Mouse (Mus musculus) midbrain, embryonic 13.5 days (tissue): ENCODE measurements around the gene Eaf2. TPM values are rescaled to one million over a fixed set of nuclear protein-coding genes. Genes with fewer than 3 reads are reported as not detected.

Experiments
- ATAC-seq: fragments of 200-750 bp; cut with Nextera tagmentation; 2 replicates; pipeline ENCODE4 v1.8.0; 2017; ENCODE audit warnings: mild to moderate bottlenecking, moderate TSS enrichment, moderate library complexity
- H3K27ac ChIP-seq: fragments of 300-500 bp; sonication (generic); 2 replicates; pipeline ENCODE4 v1.5.1; 2015; ENCODE audit warnings: inconsistent platforms, mild to moderate bottlenecking, moderate library complexity
- H3K27me3 ChIP-seq: fragments of 300-500 bp; sonication (generic); 2 replicates; pipeline ENCODE4 v1.6.1; 2015; ENCODE audit warnings: mild to moderate bottlenecking, inconsistent platforms
- H3K36me3 ChIP-seq: fragments of 300-500 bp; sonication (generic); 2 replicates; pipeline ENCODE4 v1.6.1; 2015; ENCODE audit warnings: mild to moderate bottlenecking, inconsistent platforms
- H3K4me1 ChIP-seq: fragments of 300-500 bp; sonication (generic); replicated peaks from 2 replicates; pipeline ENCODE4 v1.6.1; 2015; ENCODE audit warnings: inconsistent platforms
- H3K4me2 ChIP-seq: fragments of 300-500 bp; sonication (generic); replicated peaks from 2 replicates; pipeline ENCODE4 v1.6.1; 2015; ENCODE audit warnings: moderate library complexity, mild to moderate bottlenecking, inconsistent platforms
- H3K4me3 ChIP-seq: fragments of 300-500 bp; sonication (generic); replicated peaks from 2 replicates; pipeline ENCODE4 v1.5.1; 2015; ENCODE audit warnings: mild to moderate bottlenecking, inconsistent platforms
- H3K9ac ChIP-seq: fragments of 300-500 bp; sonication (generic); replicated peaks from 2 replicates; pipeline ENCODE4 v1.6.1; 2015; ENCODE audit warnings: mild to moderate bottlenecking, inconsistent platforms
- H3K9me3 ChIP-seq: fragments of 300-500 bp; sonication (generic); 2 replicates; pipeline ENCODE4 v1.6.1; 2016; ENCODE audit warnings: mild to moderate bottlenecking, inconsistent platforms
- WGBS: fragments of 180-500 bp; shearing (Covaris S2); methylation state at CpG from one replicate; pipeline ENCODE4 v1.1.7; 2015; 5-methylcytosine and 5-hydroxymethylcytosine counted together
- polyA plus RNA-seq: library from polyadenylated mRNA; unstranded; fragments of >200 nt; fragmentation: Nextera tagmentation; extraction: Ambion mirVana; gene quantifications from 2 replicates; pipeline ENCODE4 v1.2.1, GENCODE M21; 2015

The Eaf2 gene
- 0.73 and 0.89 TPM in 2 replicates for polyA plus RNA-seq

DNA sequence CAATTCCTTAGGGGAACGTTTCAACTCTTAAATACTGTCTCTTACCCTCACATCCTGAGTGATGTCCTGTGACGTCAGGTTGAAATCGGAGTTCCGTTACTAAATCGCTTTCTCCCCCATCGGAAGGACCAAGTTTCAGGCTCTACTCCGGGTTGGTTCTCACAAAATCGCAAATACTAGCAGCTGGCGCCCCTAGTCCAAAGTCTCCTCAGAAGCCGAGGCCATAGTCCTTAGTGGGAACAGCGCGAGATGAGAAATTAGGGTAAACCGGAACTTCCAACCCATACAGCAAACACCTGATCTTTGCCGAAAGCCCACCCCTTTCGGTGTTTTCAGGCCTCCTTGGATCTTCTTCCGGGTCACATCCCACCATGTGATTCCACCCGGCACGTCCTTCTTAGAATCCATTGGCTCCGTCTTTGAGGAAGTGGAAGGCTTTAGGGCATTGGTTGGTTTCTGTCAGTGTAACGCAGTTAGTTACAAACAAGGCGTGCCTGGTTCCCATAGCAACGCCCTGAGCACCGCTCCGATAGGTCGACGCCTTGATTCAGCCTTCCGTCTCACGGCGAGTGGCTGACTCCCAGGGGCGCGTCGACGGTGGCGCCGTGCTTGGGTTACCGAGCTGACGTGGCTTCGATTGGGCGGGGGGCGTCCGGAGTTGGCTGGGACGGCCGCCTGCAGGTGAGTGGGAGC is at the start of gene Eaf2, which contains the start of gene Golgb1:
Eaf2 (minus strand) TSS at position 421 of the 693 bp plus-strand sequence.
Golgb1 (plus strand) TSS at position 558 of the 693 bp plus-strand sequence.
- Histone ChIP-seq H3K27ac (peak within 1 kb of the TSS; percentile 82), H3K36me3 (peaks cover 15% of the 10 kb centered on the region), H3K27me3 (no peaks in the 10 kb centered on the region), H3K9me3 (no peaks in the 10 kb centered on the region), H3K4me2 (peak within 1 kb of the TSS; percentile 81), H3K4me3 (peak within 1 kb of the TSS; percentile 83), H3K9ac (peak within 1 kb of the TSS; percentile 91), H3K4me1 (peaks cover 31% of the 10 kb centered on the region)
- under 1% methylated on average over 43 of the region's 43 CpGs for WGBS
- peak; percentile 100 for ATAC-seq

DNA sequence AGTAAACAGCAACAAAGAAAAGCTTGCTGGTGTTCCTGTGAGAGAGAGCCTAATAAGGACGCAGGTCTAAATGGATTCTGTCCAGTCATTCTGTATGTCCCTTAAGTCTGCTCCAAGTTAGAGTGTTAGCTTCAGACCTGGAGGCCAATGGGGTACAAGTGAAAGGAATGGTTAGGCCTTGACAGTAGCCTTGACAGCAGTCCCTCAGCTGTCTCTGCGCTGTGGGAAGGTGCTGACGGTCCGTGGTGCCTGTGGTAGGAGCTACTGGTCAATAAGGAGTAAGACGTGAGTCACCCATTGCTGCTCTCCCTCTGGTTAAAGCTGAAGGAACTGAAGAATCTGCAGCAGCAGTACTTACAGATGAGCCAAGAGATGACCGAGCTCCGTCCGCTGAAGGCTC is 49.5 kb upstream of the Eaf2 start:
- Histone ChIP-seq H3K27ac (no peak overlapping the region), H3K4me3 (no peak overlapping the region), H3K36me3 (peaks cover 82% of the 10 kb centered on the region), H3K4me2 (no peak overlapping the region), H3K9ac (no peak overlapping the region), H3K4me1 (no peaks in the 10 kb centered on the region), H3K27me3 (no peaks in the 10 kb centered on the region), H3K9me3 (no peaks in the 10 kb centered on the region)
- ATAC-seq, result no peak
- WGBS, result 94% methylated on average over 8 of the region's 8 CpGs

DNA sequence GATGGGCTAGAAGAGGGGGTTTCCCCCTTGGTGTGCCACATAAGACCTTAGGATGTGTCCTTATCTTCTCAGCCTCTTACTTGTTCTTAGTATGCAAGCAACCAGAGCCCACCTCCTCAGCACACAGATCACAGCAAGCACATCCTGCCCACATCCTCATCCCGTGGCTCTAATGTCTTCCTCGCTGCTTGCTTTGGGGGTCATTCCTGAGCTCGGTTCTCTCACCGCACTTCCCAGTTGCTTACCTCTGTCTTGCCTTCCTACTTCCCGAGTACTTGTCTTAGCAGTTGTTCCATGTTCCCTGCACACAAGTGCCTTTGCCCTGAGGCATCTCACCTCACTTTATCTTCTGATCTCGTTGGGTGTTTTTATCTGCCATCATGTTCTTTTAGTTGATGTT is 47.2 kb upstream of the Eaf2 start:
- Histone ChIP-seq H3K27me3 (no peaks in the 10 kb centered on the region), H3K9ac (no peak overlapping the region), H3K9me3 (no peaks in the 10 kb centered on the region), H3K4me3 (no peak overlapping the region), H3K27ac (no peak overlapping the region), H3K4me2 (no peak overlapping the region), H3K4me1 (no peaks in the 10 kb centered on the region), H3K36me3 (peaks cover 80% of the 10 kb centered on the region)
- WGBS, result 89% methylated on average over 6 of the region's 6 CpGs
- no peak for ATAC-seq

GRCm38 (mm10) chr16:36921067-36921613 is 46.3 kb upstream of the Eaf2 start:
- WGBS, result 94% methylated on average over 8 of the region's 8 CpGs

DNA sequence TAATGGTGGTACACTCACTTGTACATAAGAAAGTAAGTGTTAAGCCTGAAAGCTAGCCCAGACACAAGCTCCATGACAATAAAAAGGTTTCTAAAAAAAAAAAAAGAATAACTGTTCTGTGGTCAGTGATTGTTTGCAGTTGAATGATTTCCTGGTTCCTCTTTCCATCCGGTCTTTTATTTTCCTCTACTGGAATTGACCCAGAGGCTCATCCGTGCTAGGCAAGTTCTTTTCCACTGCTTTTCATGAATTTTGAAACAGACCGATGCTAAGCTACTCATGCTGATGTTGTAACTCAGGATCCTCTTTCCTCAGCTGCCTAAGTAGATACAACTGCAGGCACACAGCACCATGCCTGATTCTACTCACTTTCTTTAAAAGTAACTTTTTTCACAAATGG is 45.6 kb upstream of the Eaf2 start:
- Histone ChIP-seq H3K9me3 (no peaks in the 10 kb centered on the region), H3K9ac (no peak overlapping the region), H3K4me3 (no peak overlapping the region), H3K27me3 (no peaks in the 10 kb centered on the region), H3K36me3 (peaks cover 79% of the 10 kb centered on the region), H3K4me1 (no peaks in the 10 kb centered on the region), H3K4me2 (no peak overlapping the region), H3K27ac (no peak overlapping the region)
- ATAC-seq, result no peak
- WGBS, result 88% methylated on average over 3 of the region's 3 CpGs

More at GRCm38 (mm10) chr16:36921067-36921613, 46.3 kb upstream of the Eaf2 start:
- no peak for ATAC-seq
- no peaks in the 10 kb centered on the region for H3K27me3 ChIP-seq
- no peak overlapping the region for H3K4me2 ChIP-seq
- H3K9ac ChIP-seq, result no peak overlapping the region
- H3K36me3 ChIP-seq, result peaks cover 79% of the 10 kb centered on the region
- no peak overlapping the region for H3K27ac ChIP-seq
- H3K9me3 ChIP-seq, result no peaks in the 10 kb centered on the region
- H3K4me1 ChIP-seq, result no peaks in the 10 kb centered on the region
- H3K4me3 ChIP-seq, result no peak overlapping the region

- H3K4me3 ChIP-seq, result no peak overlapping the region
- no peak overlapping the region for H3K9ac ChIP-seq
- H3K27me3 ChIP-seq, result no peaks in the 10 kb centered on the region
- H3K9me3 ChIP-seq, result no peaks in the 10 kb centered on the region
- peaks cover 86% of the 10 kb centered on the region for H3K36me3 ChIP-seq
- no peak for ATAC-seq
- no peak overlapping the region for H3K4me2 ChIP-seq
- no peaks in the 10 kb centered on the region for H3K4me1 ChIP-seq
- 97% methylated on average over 10 of the region's 10 CpGs for WGBS
- no peak overlapping the region for H3K27ac ChIP-seq
These were observed 43.7 kb upstream of the Eaf2 start for GRCm38 (mm10) chr16:36918505-36918904.

GRCm38 (mm10) chr16:36914195-36914594 is 39.4 kb upstream of the Eaf2 start:
- no peaks in the 10 kb centered on the region for H3K4me1 ChIP-seq
- 93% methylated on average over 5 of the region's 5 CpGs for WGBS
- no peak for ATAC-seq

GRCm38 (mm10) chr16:36912311-36912710 is 37.5 kb upstream of the Eaf2 start:
- no peaks in the 10 kb centered on the region for H3K4me1 ChIP-seq
- no peak overlapping the region for H3K4me3 ChIP-seq
- no peak for ATAC-seq
- no peak overlapping the region for H3K27ac ChIP-seq
- no peak overlapping the region for H3K4me2 ChIP-seq
- peaks cover 80% of the 10 kb centered on the region for H3K36me3 ChIP-seq
- H3K27me3 ChIP-seq, result no peaks in the 10 kb centered on the region
- H3K9me3 ChIP-seq, result no peaks in the 10 kb centered on the region
- no peak overlapping the region for H3K9ac ChIP-seq
- WGBS, result 90% methylated on average over 13 of the region's 13 CpGs

More at GRCm38 (mm10) chr16:36914195-36914594, 39.4 kb upstream of the Eaf2 start:
- H3K4me2 ChIP-seq, result no peak overlapping the region
- peaks cover 84% of the 10 kb centered on the region for H3K36me3 ChIP-seq
- no peak overlapping the region for H3K4me3 ChIP-seq
- H3K27me3 ChIP-seq, result no peaks in the 10 kb centered on the region
- H3K9ac ChIP-seq, result no peak overlapping the region
- no peaks in the 10 kb centered on the region for H3K9me3 ChIP-seq
- no peak overlapping the region for H3K27ac ChIP-seq

DNA sequence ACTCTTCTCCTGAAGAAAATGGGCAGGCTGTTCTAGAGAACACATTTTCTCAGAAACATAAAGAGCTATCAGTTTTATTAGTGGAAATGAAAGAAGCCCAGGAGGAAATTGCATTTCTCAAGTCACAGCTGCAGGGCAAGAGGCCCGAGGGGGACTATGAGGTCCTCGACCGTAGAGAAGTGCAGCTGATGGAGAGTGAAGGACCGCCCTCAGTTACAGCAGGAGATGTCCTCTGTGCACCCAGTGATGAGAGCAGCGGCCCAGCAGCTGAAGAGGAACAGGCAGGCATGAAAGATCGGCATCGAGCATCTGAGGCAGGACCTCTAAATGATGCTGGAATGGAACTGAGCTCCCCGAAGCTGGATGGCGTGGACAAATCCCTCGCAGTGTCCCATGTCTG is 37.1 kb upstream of the Eaf2 start:
- Histone ChIP-seq H3K4me2 (no peak overlapping the region), H3K36me3 (peaks cover 77% of the 10 kb centered on the region), H3K9ac (no peak overlapping the region), H3K27ac (no peak overlapping the region), H3K4me3 (no peak overlapping the region), H3K27me3 (no peaks in the 10 kb centered on the region), H3K4me1 (no peaks in the 10 kb centered on the region), H3K9me3 (no peaks in the 10 kb centered on the region)
- no peak for ATAC-seq
- WGBS, result 91% methylated on average over 10 of the region's 10 CpGs

DNA sequence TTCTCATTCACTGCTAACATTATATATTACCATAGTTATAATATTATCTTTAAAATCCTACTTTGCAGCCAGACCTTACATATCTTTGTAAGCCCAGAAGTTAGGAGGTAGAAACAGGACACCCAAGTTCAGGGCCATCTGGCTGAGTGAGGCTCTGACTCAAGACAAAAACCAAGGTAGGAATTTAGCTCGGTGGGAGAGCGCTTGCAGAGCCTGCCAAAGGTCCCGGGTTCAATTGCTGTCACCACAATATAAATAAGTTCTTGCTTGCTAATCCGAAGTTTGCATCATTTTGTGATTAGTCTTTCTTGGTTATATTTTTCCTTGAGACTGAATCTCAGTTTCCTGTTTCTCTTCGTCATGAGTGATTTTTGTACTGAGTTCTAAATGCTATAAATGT is 28.4 kb upstream of the Eaf2 start:
- peaks cover 62% of the 10 kb centered on the region for H3K36me3 ChIP-seq
- no peak overlapping the region for H3K27ac ChIP-seq
- 90% methylated on average over 5 of the region's 5 CpGs for WGBS
- H3K4me2 ChIP-seq, result no peak overlapping the region
- no peak overlapping the region for H3K4me3 ChIP-seq
- H3K9me3 ChIP-seq, result no peaks in the 10 kb centered on the region
- no peak for ATAC-seq
- H3K27me3 ChIP-seq, result no peaks in the 10 kb centered on the region
- H3K9ac ChIP-seq, result no peak overlapping the region
- no peaks in the 10 kb centered on the region for H3K4me1 ChIP-seq

DNA sequence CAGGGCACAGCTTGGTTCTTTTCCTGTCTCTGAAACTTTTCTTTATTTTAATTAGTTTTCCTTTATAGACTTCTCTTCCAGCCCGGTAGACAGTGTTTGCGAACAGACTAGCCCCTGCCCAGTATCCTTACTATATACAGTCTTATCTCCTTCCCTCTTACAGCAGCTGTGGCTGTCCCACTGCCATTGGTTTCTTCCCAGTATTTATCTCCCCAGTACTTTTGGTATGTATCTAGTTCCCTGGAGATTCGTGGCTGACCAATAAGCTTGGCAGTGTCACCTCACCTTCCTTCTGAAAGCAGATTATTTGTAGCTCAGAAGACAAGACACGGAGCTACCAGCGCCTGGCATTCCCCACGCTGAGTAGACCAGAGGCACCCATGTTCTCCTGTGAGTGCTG is 21.9 kb upstream of the Eaf2 start:
- Histone ChIP-seq H3K9me3 (no peaks in the 10 kb centered on the region), H3K4me3 (no peak overlapping the region)

GRCm38 (mm10) chr16:36893317-36893716 is 18.5 kb upstream of the Eaf2 start:
- Histone ChIP-seq H3K4me1 (no peaks in the 10 kb centered on the region), H3K27me3 (no peaks in the 10 kb centered on the region), H3K9me3 (no peaks in the 10 kb centered on the region), H3K9ac (no peak overlapping the region), H3K4me2 (no peak overlapping the region), H3K27ac (no peak overlapping the region), H3K36me3 (peaks cover 79% of the 10 kb centered on the region), H3K4me3 (no peak overlapping the region)
- whole genome bisulfite sequencing, result 91% methylated on average over 10 of the region's 10 CpGs
- ATAC-seq, result no peak

More for the DNA sequence above, 21.9 kb upstream of the Eaf2 start:
- H3K4me1 ChIP-seq, result no peaks in the 10 kb centered on the region
- no peak overlapping the region for H3K9ac ChIP-seq
- no peak overlapping the region for H3K4me2 ChIP-seq
- 95% methylated on average over 6 of the region's 6 CpGs for WGBS
- H3K36me3 ChIP-seq, result peaks cover 89% of the 10 kb centered on the region
- no peak overlapping the region for H3K27ac ChIP-seq
- ATAC-seq, result no peak
- no peaks in the 10 kb centered on the region for H3K27me3 ChIP-seq
